Mouse (Mus musculus) liver, adult (tissue): ENCODE results near the gene Itgb7.
A peak's percentile ranks its signal among the peaks of the same experiment; 100 is the strongest.

ENCODE experiments used
- GATA4 ChIP-seq: IDR thresholded peaks from 2 replicates; pipeline ENCODE4 v1.6.1; 2014; ENCODE audit warnings: mild to moderate bottlenecking, low read length; ENCODE audit not compliant: insufficient replicate concordance

Itgb7 gene

DNA sequence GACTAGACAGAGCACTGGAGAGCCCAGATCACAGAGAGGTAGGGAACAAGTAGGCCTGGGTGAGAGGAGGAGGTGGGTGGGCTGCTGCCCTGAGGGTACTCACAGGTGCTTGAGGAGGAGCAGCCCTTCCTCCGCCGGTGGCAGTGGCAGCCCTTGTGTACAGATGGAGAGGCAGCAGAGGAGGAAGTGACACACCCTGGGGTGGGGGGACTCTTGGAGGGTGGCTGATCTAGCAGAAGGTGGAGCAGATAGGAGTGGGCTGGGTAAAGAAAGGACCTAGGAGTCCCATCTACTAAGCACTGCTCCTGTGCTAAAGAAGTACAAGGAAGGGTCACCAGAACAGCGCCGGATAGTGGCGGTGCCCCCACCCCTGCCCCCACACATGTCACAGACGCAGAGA, at the start of gene Itgb7:
Gene Itgb7, minus strand, starts transcription at position 197 of the 400 bp plus-strand sequence.
- TF ChIP-seq GATA4 = no peak

DNA sequence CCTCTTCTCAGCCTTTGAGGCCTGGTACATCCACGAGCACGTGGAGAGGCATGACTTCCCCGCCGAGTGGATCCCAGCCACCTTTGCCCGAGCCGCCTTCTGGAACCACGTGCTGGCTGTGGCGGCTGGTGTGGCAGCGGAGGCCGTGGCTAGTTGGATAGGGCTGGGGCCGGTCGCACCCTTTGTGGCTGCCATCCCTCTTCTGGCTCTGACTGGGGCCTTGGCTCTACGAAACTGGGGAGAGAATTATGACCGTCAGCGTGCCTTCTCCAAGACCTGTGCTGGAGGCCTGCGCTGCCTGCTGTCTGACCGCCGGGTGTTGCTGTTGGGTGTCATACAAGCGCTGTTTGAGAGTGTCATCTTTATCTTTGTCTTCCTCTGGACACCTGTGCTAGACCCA, 48.9 kb upstream of the Itgb7 start:
- TF ChIP-seq GATA4 = no peak

DNA sequence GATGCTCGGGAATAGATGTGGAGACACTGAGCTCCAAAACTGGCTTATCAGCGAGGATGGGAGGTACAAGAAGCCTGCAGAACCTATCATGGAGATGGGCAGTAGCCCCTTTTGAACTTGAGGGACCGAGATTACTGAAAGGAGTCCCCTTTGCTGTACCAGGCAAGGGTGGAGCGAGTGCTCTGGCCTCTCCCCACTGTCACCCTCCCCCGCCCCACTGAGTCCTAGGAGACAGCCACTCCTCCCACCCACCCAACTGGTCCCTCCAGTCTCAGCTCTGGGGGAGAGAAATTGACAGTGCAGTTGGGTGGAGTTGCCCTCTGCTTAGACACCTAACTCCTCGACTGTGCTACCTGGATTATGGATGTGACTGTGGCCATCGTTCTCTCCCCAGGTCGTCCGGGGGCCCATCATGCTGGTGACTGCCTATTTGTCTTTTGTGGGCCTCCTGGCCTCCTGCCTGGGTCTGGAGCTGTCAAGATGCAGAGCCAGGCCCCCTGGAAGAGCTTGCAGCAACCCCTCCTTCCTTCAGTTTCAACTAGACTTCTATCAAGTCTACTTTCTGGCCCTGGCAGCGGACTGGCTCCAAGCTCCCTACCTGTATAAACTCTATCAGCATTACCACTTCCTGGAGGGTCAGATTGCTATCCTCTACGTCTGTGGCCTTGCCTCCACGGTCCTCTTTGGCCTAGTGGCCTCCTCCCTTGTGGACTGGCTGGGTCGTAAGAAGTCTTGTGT, 48.2 kb upstream of the Itgb7 start:
- TF ChIP-seq GATA4 = no peak

DNA sequence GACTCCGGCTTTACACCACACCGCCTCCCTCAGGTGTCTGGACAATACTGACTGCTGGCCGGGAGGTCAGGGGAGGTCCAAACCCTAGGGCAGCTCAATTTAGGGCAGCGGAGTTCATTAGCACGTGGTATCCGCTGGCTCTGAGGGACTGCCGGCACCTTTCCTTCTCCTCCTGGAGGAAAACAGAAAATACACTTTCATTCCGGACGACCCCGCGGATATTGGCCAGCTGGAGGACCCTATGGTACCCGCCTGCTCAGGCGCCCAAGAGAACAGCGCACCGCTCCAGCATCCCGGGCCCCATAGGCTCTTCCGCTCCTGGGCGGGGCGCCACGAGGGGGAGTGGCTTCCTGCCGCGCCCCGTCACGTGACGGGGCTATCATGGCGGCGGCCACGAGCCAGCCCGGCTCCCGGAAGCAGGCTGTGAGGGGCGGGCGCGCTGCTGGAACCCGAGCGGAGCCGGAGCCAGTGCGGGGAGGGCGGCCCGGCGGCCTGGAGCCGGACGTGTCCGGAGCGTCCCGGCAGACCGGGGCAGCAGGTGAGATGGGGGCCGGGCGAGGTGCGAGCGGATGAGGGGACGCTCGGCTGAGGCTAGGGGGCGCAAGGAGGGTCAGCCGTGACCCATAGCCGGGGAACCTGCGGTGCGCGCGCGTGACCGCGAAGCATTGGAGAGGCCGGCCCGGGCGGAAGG, 47.5 kb upstream of the Itgb7 start, which contains the start of gene Mfsd5:
Gene Mfsd5, plus strand, starts transcription at position 363 of the 691 bp plus-strand sequence.
- peak; percentile 75; the same call in 1 of the 2 replicates for TF ChIP-seq GATA4

DNA sequence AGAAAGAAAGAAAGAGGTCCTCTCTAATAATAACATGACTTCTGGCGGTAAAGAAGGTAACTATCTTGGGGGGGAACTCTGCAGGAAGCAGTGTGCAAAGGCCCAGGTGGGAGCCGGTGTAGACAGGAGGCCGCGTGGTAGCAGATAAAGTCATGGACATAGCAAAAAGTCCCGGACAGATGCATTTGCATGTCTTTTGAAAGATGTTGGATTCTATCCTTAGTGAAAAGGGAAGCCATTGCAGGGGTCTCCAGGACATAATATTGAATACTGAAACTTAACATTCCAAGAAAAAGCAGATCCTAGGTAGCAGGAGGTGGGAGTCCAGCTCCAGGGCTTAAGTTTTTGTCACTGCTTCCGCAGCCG, 47.0 kb upstream of the Itgb7 start:
- no peak for TF ChIP-seq GATA4

DNA sequence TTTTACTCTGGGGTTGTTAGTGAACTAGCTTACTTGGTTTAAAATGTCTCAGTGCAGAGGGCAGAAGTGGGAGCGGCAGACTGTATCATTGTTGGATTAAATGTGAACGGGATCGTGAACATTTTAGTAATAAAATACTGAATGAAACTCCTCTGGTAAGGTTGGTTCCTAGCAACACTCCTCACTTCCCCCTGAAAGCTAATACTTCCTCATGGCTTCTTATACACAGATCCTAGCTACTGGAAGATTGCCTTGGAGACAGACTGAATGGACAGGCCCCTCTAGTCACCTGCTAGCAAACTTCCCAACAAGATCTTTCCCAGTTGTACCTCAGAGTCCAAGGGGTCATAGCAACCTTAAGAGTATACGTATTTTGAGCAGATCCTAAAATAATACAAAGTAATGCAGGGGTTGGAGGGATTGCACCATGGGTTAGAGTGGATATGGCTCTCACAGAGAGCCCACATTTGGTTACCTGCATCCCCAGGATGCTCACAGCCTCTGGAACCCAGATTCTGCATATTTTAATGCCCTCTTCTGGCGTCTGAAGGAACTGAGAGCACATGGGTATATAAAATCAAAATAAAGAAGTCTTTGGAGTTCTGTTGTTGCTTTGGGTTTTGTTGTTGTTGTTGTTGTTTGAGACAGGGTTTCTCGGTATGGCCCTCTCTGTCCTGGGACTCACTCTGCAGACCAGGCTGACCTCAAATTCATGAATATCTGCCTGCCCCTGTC, 42.4 kb upstream of the Itgb7 start:
- no peak for TF ChIP-seq GATA4

DNA sequence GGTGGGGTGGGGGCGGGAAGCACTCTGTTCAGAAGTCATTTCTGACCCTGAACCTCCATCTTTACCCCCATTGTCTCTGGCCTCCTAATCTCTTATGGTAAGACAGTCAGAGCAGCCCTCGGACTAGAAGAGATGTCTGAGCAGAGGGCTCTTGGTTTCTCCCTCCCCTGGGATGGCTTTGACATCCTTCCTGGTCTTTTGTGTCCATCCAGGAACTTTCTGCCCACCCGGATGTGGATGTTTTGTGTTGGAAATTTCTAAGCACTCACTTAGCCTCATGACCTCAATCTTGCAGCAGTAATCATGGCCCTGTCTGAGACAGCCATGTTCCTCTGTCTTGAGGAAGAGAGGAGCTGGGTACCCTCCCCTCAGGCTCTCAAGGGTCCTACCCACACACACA, 39.7 kb upstream of the Itgb7 start:
- TF ChIP-seq GATA4 = no peak

DNA sequence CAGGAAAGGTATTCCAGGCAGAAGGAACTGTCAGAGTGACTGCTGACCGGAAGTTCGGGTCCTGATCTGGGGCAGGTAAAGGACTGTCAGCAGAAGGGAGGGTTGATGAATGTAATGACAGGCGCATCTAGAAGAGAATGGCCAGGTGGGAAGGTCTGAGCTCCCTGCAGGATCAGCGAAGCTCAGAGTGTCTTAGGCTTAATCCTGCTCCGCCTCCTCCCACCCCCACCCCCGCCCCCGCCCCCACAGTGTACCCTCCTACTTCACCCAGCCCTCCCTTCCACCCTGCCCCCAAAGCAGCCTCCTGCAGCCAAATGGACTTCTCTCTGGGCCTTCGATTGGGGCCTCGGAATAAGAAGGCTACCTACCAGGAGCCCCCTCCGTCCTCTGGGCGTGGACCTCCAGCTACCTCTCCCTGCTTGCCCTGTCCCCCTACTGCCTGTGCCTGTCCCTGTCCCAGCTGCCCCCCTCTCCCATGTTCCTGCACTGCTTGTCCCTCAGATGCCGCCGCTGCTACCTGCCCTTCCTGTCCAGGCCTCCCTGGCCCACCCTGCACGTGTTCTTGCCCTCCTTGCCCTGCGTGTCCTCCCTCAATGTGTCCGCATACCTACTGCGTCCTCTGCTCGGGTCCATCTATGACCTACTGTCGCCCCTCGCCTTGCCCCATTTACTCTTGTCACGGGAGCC, 38.7 kb upstream of the Itgb7 start, which contains the start of gene Gm9918:
Gene Gm9918, plus strand, starts transcription at position 290 of the 687 bp plus-strand sequence.
- no peak for TF ChIP-seq GATA4

DNA sequence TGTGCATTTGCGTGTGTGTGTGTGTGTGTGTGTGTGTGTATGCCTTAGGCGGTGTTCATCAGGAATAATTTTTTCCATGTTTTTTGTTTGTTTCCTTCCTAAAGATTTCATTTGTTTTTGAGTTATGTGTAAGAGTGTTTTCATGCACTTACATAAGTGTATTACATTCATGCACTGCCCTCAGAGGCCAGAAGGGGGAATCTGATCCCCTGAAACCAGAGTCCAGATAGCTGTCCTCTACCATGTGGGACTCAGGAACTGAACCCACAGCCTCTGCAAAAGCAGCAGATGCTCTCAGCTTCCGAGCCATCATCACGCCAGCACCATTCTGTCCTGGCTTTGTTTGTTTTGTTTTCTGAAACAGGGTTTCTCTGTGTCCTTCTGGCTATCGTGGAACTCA, 33.8 kb upstream of the Itgb7 start:
- TF ChIP-seq GATA4 = no peak

DNA sequence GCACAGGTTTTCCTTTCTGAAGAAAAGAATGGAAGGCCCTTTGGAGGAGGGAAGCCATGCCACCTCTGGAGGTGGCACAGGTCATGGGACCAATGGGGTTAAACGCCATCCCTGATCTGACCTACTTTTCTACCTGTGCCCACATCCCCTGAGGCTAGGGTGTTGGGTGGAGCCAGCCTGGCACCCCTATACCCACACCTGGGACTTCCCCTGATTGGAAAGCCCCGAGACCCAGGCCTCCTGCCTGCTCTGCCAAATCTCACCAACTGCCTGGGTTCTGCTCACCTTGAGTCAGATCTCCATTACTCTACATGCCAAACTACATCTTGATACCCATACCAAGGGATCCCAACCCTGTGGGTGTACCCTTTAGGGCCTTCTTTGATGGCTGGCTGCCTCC, 31.3 kb upstream of the Itgb7 start:
- no peak for TF ChIP-seq GATA4

DNA sequence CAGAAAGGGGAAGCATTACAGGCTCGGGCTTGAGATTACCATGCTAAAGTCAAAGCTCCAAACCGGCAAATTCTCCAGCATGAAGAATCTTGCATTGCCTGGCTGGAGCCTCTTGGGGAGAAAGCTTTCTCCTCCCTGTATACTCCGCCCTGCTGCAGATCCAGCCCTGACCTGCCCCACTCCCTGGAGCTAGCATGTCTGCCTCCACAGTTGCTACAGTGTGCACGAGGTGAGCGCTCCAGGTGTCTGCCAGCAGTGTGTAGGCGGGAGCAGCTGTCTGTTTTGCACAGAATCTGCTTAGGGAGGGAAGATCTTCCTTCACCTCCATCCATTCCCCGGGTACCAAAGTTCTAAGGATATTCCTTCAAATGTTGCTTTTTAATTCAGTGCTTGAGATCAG, 30.8 kb upstream of the Itgb7 start:
- TF ChIP-seq GATA4 = no peak

DNA sequence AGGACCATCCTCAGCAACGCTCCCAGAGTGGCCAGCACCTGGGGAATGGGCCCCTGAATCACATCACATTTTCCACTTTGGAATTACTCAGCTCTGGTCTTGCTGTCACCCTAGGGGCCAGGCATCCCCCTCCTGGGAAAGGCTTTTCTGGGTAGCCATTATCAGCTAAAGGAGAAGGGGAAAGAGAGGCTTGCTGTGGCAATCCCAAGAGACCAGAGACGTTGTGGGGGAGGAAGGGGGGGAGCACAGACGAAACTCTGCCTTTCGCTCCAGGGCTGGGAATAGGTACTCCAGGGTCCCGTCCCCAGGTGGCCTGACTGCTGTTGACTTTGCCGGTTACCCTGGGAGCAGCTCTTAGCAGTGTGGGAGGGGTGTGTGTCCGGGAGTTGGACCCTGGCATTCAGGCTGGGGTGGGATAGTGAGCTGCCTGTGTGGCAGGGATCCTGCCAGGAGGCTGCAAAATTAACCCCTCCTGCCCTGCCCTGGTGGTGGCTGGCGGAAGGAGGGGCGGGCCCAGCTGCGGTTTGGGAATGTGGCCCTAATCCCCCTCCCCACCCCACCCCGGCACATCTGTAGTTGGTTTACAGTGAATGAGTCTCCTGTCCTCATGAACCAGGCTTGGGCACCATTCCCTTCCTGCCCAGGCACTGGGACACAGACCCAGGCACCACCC, 27.0 kb upstream of the Itgb7 start:
- TF ChIP-seq GATA4 = no peak

DNA sequence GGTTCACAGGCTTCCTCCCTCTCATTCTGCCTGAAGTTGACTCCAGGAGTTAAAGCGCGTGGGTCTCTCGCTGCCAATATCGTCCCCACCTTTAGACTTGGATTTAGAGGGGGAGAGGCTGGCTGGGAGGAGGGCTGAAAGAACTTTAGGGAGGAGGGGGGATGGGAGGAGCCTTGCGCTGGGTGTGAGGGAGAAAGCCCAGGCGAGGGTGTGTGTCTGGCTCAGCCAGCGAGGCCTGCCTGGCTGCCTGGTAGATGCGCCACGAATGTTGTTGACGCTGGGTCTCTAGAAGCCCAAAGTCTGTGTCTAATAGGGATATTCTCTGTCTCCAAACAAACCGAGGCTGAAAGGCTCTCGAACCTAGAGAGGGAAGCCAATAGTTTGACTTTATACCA, 26.3 kb upstream of the Itgb7 start:
- TF ChIP-seq GATA4 = no peak

DNA sequence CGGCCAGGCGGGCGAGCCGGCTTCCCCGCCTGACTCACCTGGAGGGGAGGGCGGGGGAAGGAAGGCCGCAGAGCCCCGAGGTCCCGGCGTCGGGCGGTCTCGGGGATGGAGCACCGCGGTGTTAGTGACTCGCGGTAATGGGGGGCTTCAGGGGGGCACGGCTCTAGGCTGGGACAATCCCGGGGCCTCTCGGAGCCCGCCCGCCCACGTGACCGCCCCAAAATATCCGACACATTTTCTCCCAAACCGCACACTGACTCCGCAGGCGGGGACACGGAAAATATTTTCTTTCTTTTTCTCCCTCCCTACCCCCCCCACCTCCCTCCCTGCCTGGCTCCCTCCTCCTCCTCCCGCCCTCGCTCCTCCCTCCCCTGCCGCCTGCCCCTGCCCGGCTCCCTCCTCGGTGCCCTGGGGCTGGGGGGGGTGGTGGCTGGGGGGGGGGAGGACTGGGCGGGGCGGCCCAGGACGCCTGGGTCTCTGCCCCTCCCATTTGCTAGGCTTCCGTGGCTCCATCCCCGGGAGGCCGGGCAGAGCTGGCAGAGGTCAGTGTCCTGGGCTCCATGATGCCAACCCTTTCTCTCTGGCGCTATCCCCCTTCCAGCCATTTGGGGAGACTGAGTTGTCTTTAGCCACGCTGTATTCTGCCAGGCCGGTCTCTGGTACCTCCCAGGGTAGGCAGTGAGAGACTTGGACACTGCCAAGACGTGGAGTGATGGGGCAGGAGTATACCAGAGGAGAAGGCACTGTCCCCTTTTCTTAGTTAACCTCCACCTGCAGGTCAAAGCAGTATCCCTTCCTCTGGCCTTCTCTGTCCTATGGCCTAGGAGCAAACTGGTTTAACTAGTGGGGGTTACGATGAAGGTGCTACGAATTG, 25.7 kb upstream of the Itgb7 start, which contains the start of gene Rarg:
Gene Rarg, minus strand, starts transcription at position 316 of the 874 bp plus-strand sequence.
- TF ChIP-seq GATA4 = no peak
